ENCODE assay signal across 21 mouse cellular contexts in genomic region chr3:70957470-70957869, GRCm38 (mm10).
DNase-seq lines count a peak whose midpoint lies in the region; ATAC-seq lines count a peak whose summit lies in the region.
"Had no signal": no experiment of that assay in that cellular context is flagged by ENCODE, and none has a peak within 500 bp of the region (broad histone marks: within the 10 kb centered on the region; RNA-seq: fewer than 3 reads in every experiment).

No protein-coding gene starts in this region.

- H3K36me3 ChIP-seq in embryonic facial prominence, embryonic 11.5 days (replicated peaks; ENCODE audit: control insufficient read depth, insufficient read depth, low read depth, low read length): no peaks in the 10 kb centered on the region
- H3K36me3 ChIP-seq in embryonic facial prominence, embryonic 10.5 days (replicated peaks): no peaks in the 10 kb centered on the region
- H3K36me3 ChIP-seq in midbrain, embryonic 12.5 days: no peaks in the 10 kb centered on the region
- H3K36me3 ChIP-seq in midbrain, embryonic 16.5 days (ENCODE audit: control insufficient read depth, insufficient read depth, low read length): no peaks in the 10 kb centered on the region
- H3K36me3 ChIP-seq in hindbrain, embryonic 14.5 days (replicated peaks; ENCODE audit: control insufficient read depth, insufficient read depth): no peaks in the 10 kb centered on the region
- H3K36me3 ChIP-seq: heart, embryonic 13.5 days; liver, embryonic 12.5 days had no signal

- no peak overlapping the region for H3K9ac ChIP-seq in embryonic facial prominence, embryonic 11.5 days (replicated peaks; ENCODE audit: low read length)
- H3K9ac ChIP-seq in midbrain, embryonic 12.5 days (replicated peaks): no peak overlapping the region
- no peak overlapping the region for H3K9ac ChIP-seq in midbrain, embryonic 16.5 days (ENCODE audit: low read depth, low read length)
- no peak overlapping the region for H3K9ac ChIP-seq in hindbrain, embryonic 14.5 days
- H3K9ac ChIP-seq: heart, embryonic 13.5 days; liver, embryonic 12.5 days; lung, embryonic 14.5 days had no signal

- peak; percentile 65; the same call in 1 of the 2 replicates for ATAC-seq in embryonic facial prominence, embryonic 11.5 days (replicated peaks; ENCODE audit: insufficient number of reproducible peaks, low FRiP score, low TSS enrichment, low read depth)
- peak; percentile 54; the same call in 1 of the 2 replicates for ATAC-seq in midbrain, embryonic 12.5 days (ENCODE audit: low FRiP score, low read depth)
- no peak for ATAC-seq in midbrain, embryonic 16.5 days
- peak; percentile 64; the same call in 1 of the 2 replicates for ATAC-seq in hindbrain, embryonic 14.5 days (ENCODE audit: low FRiP score)
- ATAC-seq in erythroblast, adult 5-6 weeks (replicated peaks; ENCODE audit: low FRiP score, poor library complexity, severe bottlenecking): no peak
- ATAC-seq: intestine, postnatal 0 days; liver, embryonic 12.5 days had no signal

- no peak overlapping the region for H3K4me3 ChIP-seq in embryonic facial prominence, embryonic 11.5 days (ENCODE audit: low read depth, low read length)
- no peak overlapping the region for H3K4me3 ChIP-seq in embryonic facial prominence, embryonic 10.5 days
- no peak overlapping the region for H3K4me3 ChIP-seq in midbrain, embryonic 12.5 days
- no peak overlapping the region for H3K4me3 ChIP-seq in midbrain, embryonic 16.5 days (ENCODE audit: low read depth, low read length)
- no peak overlapping the region for H3K4me3 ChIP-seq in hindbrain, embryonic 14.5 days (replicated peaks; ENCODE audit: low read length)
- H3K4me3 ChIP-seq: heart, embryonic 13.5 days; layer of hippocampus, adult 2 months; liver, embryonic 12.5 days had no signal

- H3K9me3 ChIP-seq in embryonic facial prominence, embryonic 11.5 days (replicated peaks; ENCODE audit: control insufficient read depth, low read length): no peaks in the 10 kb centered on the region
- no peaks in the 10 kb centered on the region for H3K9me3 ChIP-seq in embryonic facial prominence, embryonic 10.5 days
- no peaks in the 10 kb centered on the region for H3K9me3 ChIP-seq in midbrain, embryonic 12.5 days
- H3K9me3 ChIP-seq in midbrain, embryonic 16.5 days (replicated peaks; ENCODE audit: control insufficient read depth, low read length, poor library complexity, severe bottlenecking): no peaks in the 10 kb centered on the region
- H3K9me3 ChIP-seq in hindbrain, embryonic 14.5 days (ENCODE audit: control insufficient read depth, low read length): no peaks in the 10 kb centered on the region
- H3K9me3 ChIP-seq: heart, embryonic 13.5 days; liver, embryonic 12.5 days had no signal

- no peak overlapping the region for H3K27ac ChIP-seq in embryonic facial prominence, embryonic 11.5 days (replicated peaks; ENCODE audit: low read depth, low read length)
- no peak overlapping the region for H3K27ac ChIP-seq in embryonic facial prominence, embryonic 10.5 days (replicated peaks)
- H3K27ac ChIP-seq in midbrain, embryonic 12.5 days (replicated peaks): no peak overlapping the region
- no peak overlapping the region for H3K27ac ChIP-seq in midbrain, embryonic 16.5 days (ENCODE audit: low read length)
- no peak overlapping the region for H3K27ac ChIP-seq in hindbrain, embryonic 14.5 days
- H3K27ac ChIP-seq: heart, embryonic 13.5 days; layer of hippocampus, adult 2 months; liver, embryonic 12.5 days had no signal

- DNase-seq in embryonic facial prominence, embryonic 11.5 days (ENCODE audit: low spot score): peak; percentile 41
- no peak for DNase-seq in embryonic facial prominence, embryonic 10.5 days (ENCODE audit: low spot score)
- DNase-seq in hindbrain, embryonic 14.5 days (ENCODE audit: low spot score): no peak
- peak; percentile 49 for DNase-seq in retina, embryonic 14.5 days (ENCODE audit: low spot score)
- DNase-seq in adrenal gland, adult 18-20 months (ENCODE audit: low spot score in 2 of 2): no peak
- DNase-seq: adrenal gland, postnatal 14 days; cerebellum, adult 8-10 months; heart, postnatal 36 days; kidney, postnatal 10 days; lung, embryonic 14.5 days; lung, postnatal 4 days; right cerebral cortex, adult 18-20 months; thymus, postnatal 4 days had no signal

- no peaks in the 10 kb centered on the region for H3K27me3 ChIP-seq in embryonic facial prominence, embryonic 11.5 days (ENCODE audit: control insufficient read depth, insufficient read depth, low read length)
- no peaks in the 10 kb centered on the region for H3K27me3 ChIP-seq in embryonic facial prominence, embryonic 10.5 days (replicated peaks; ENCODE audit: low read depth, poor library complexity, severe bottlenecking)
- H3K27me3 ChIP-seq in midbrain, embryonic 12.5 days: no peaks in the 10 kb centered on the region
- H3K27me3 ChIP-seq in midbrain, embryonic 16.5 days (ENCODE audit: control insufficient read depth, insufficient read depth, low read depth, low read length): no peaks in the 10 kb centered on the region
- H3K27me3 ChIP-seq in hindbrain, embryonic 14.5 days (ENCODE audit: control insufficient read depth, insufficient read depth, low read length): no peaks in the 10 kb centered on the region
- H3K27me3 ChIP-seq: CH12.LX; heart, embryonic 13.5 days; liver, embryonic 12.5 days had no signal

- no peak overlapping the region for H3K4me2 ChIP-seq in embryonic facial prominence, embryonic 11.5 days (ENCODE audit: low read depth, low read length)
- no peak overlapping the region for H3K4me2 ChIP-seq in midbrain, embryonic 12.5 days (replicated peaks)
- H3K4me2 ChIP-seq in midbrain, embryonic 16.5 days (ENCODE audit: low read length): no peak overlapping the region
- H3K4me2 ChIP-seq in hindbrain, embryonic 14.5 days (replicated peaks): no peak overlapping the region
- H3K4me2 ChIP-seq: heart, embryonic 13.5 days; liver, embryonic 12.5 days; lung, embryonic 14.5 days had no signal

- no peaks in the 10 kb centered on the region for H3K4me1 ChIP-seq in embryonic facial prominence, embryonic 11.5 days (ENCODE audit: control insufficient read depth, insufficient read depth, low read length)
- H3K4me1 ChIP-seq in embryonic facial prominence, embryonic 10.5 days: no peaks in the 10 kb centered on the region
- no peaks in the 10 kb centered on the region for H3K4me1 ChIP-seq in midbrain, embryonic 12.5 days
- H3K4me1 ChIP-seq in midbrain, embryonic 16.5 days (ENCODE audit: control insufficient read depth, insufficient read depth, low read length): no peaks in the 10 kb centered on the region
- no peaks in the 10 kb centered on the region for H3K4me1 ChIP-seq in hindbrain, embryonic 14.5 days (replicated peaks; ENCODE audit: control insufficient read depth, insufficient read depth, low read length)
- H3K4me1 ChIP-seq: heart, embryonic 13.5 days; liver, embryonic 12.5 days had no signal

Comparison
In these comparisons a context has a peak if more than half of its experiments do, and no peak if none do; other contexts are left out.
1. ATAC-seq: peak in embryonic facial prominence, embryonic 11.5 days (single experiment), midbrain, embryonic 12.5 days (single experiment) and hindbrain, embryonic 14.5 days (single experiment); none in midbrain, embryonic 16.5 days (single experiment) and erythroblast, adult 5-6 weeks (single experiment).
2. DNase-seq: peak in embryonic facial prominence, embryonic 11.5 days (single experiment) and retina, embryonic 14.5 days (single experiment); none in embryonic facial prominence, embryonic 10.5 days (single experiment), hindbrain, embryonic 14.5 days (single experiment) and adrenal gland, adult 18-20 months (0 of 2).